Mouse (Mus musculus): Measurements from ENCODE around the gene Cd300lb.

DNA sequence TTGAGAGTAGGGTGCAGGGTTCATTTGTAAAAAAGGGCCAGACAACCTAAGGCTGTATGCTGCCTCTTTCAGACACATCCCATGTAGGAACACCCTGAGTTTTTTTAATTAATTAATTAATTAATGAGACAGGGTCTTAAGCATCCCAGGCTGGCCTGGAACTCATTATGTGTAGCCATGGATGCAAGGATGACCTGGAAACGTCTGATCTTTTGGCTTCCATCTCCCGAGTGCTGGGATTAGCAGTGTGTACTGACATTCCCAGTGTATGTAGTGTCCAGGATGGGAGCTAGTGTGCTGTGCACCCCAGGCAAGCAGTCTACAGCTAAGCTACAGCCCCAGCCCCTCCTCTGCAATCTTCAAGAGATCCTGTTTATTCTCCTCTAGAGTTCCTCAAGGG lies 57.6 kb downstream of the Cd300lb start:
- TF ChIP-seq CTCF (IDR thresholded peaks at IDR 0.05; ENCODE audit: low read depth, low read length) = no peak
- TF ChIP-seq POLR2A (IDR thresholded peaks at IDR 0.05; ENCODE audit: borderline replicate concordance, low read depth, low read length) = no peak

All from bone marrow macrophage, adult 2 months (primary cell).